Mouse (Mus musculus) embryonic facial prominence, embryonic 14.5 days (tissue): ENCODE results near the gene Abca8a. TPM values are rescaled to one million over a fixed set of nuclear protein-coding genes. Genes with fewer than 3 reads are reported as not detected.

Experiments
- polyA plus RNA-seq: library from polyadenylated mRNA; unstranded; fragments of >200 nt; fragmentation: Nextera tagmentation; extraction: Ambion mirVana; gene quantifications from 2 replicates; pipeline ENCODE4 v1.2.1, GENCODE M21; 2014

The Abca8a gene
- polyA plus RNA-seq, 1 experiment from 2014 or later: 13.1 TPM

Other genes starting within 250 kb of the Abca8a start
- 2.7 and 3.4 TPM in 2 replicates for gene Abca8b, start 100.1 kb downstream of the Abca8a start, polyA plus RNA-seq
- 18.2 and 18.8 TPM in 2 replicates for gene Abca9, start 72.2 kb upstream of the Abca8a start, polyA plus RNA-seq
- gene Abca6, start 155.8 kb upstream of the Abca8a start, polyA plus RNA-seq: 1.3 and 1.6 TPM in 2 replicates
- 9.8 and 11.2 TPM in 2 replicates for gene Abca5, start 241.7 kb upstream of the Abca8a start, polyA plus RNA-seq